Mouse (Mus musculus): ENCODE results near the gene Ttpal. TPM values are rescaled to one million over a fixed set of nuclear protein-coding genes. Genes with fewer than 3 reads are reported as not detected.

The Ttpal gene
- polyA plus RNA-seq, 1 experiment: 11.0 TPM

DNA sequence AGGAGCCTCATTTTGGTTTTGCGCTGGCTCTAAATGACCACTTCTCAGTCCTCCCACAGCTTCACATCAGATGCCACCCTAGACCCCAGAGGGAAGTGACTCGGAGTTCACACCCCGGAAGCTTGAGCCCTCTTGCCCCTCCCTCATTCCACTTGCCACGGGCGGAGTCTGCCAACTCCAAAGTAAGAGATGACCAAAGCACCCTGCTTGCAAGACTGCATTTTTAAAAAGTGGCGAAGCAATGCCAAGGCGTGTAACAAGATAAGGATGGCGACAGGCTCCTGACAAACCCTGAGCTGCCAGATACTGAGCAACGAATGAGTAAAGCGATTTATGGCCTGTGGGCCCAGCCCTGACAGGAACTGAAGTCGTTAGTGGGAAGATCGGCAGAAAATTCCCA lies 11.9 kb upstream of the Ttpal start:
- WGBS: 30% methylated on average over 12 of the region's 12 CpGs

DNA sequence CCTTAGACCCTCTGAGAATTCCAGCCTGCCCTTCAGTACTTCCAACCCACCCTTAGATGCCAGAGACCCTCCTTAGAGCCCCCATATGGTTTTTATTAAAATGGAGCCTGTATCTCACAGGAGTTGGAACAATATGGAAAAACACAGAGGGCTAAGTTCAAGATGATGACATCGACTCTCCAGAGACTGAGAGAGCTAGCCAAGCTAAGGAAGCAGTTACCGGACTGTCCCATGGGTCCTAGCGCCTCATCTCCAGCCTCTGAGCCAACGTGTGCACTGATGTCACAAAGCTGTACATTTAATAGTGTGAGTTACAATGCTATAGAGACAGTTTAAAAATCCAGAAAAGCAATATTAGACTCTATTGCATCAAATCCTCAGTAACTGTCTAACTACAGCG lies 11.1 kb upstream of the Ttpal start:
- DNase-seq (ENCODE audit: low read depth, low spot score): no peak
- WGBS: 69% methylated on average over 5 of the region's 5 CpGs

More for the DNA sequence above, 11.9 kb upstream of the Ttpal start:
- DNase-seq (ENCODE audit: low read depth, low spot score): no peak

DNA sequence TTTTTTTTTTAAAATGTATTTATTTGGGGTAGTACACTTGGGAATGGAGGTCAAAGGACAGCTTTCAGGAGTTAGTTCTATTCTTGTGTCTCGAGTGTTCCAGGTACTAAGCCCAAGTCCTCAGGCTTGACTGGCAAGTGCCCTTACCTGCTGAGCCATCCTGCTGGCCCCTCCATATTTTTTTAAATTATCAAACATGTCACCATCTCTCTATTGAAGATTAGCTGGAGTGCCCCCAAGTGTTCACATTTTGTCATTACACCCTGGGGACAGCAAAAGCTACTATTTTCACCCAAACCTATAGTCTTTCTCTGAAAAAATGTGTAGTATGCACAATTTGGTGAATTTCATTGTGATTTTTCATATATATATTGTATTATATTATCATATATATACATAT lies 10.0 kb upstream of the Ttpal start:
- WGBS: 68% methylated on average over 1 of the region's 1 CpGs

DNA sequence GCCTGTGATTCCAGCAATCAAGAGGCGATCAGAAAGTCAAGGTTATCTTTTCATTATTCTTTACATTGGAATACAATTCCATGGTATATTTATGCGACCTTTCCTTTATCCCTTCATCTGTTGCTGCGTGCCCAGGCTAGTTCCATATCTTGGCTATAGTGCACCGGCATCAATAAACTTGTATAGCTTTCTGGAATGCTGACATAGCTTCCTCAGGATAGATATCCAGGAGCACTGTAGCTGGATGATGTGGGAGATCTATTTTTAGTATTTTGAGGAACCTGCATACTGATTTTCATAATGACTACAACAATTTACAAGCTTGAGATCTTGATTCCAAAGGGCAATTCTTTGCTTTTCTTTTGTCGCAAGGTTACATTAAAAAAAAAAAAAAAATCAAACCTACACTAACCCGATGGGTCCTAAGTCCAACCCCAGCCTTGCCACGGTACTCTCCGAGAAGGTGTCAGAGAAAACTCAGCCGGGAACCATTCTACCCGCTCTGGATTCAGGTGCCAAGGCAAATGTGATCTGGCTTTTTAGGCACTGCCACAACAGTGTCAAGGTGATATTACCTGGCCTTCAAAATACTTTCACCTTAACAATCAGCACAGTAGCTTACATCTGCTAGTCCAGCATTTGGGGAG lies 8.4 kb upstream of the Ttpal start:
- WGBS: 38% methylated on average over 10 of the region's 10 CpGs
- no peak for DNase-seq (ENCODE audit: low read depth, low spot score)

More for the DNA sequence above, 10.0 kb upstream of the Ttpal start:
- no peak for DNase-seq (ENCODE audit: low read depth, low spot score)

DNA sequence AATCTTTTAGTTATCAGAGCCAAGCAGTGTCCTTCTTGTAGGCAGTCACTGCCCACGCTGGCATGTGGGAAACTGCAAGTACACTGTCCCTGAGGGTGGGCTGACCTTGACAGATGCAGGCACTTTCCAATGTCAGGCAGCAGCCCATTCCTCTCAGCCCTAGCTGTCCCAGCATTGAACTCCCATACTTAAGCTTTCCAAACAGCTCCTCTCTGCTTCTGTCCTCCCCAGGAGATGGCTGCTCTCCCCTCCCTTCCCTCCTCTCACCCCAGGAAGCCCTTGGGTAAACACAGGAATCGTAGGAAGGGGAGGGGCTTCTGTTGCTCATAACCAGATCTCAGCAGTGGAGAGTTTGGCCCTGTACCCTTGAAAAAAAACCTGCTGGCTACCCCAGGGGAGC lies 7.0 kb upstream of the Ttpal start:
- DNase-seq (ENCODE audit: low read depth, low spot score): no peak
- 18% methylated on average over 2 of the region's 2 CpGs for WGBS

DNA sequence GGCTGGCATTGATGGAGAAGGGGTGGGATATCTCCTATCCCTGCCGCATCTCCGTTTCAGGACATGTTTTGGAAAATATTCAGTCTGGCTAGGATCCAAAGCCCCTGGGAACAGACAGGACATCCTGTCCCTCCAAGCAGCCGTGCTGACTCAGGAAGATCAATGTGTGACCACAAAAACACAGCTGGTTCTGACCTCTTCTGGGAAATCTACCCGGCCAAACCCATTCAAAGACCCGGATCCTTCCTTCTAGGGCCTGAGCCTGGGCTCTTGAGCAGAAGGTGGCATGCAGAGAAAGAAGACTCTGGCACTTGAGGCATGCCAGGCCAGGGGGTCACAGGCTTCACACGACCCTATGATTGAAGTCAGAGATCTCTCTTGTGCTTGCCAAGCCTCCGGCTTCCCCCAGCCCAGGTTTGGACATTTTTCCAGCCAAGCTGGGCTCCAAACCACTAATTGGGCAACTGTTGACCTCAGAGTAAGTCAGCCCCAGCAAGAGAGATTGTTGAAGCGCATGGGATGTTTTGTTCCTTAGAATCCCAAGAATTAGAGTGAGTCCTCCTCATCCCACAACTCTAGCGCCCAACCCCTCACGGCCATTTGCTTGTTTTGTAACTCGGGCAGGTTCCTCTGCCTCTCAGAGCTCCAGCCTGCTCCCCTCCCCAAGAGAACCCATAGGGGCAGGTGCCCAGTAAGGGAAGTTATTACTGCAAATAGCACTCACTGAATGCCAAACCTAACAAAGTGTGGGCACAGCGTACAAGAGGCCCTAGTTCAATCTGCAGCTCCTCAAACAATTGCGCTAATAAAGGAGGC lies 5.8 kb upstream of the Ttpal start:
- WGBS: 50% methylated on average over 13 of the region's 13 CpGs

DNA sequence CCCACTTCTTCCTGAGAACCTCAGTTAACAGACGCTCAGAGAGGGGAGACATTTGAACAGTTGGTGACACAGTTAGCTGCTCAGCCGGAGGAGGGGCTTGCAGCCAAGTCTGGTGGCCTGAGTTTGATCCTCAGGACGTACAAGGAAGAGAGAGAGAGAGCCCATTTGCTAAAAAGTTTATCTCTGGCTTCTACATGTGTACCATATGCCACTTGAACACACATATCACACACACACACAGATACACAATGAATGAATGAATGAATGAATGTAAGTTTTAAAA lies 5.3 kb upstream of the Ttpal start:
- WGBS: 27% methylated on average over 3 of the region's 3 CpGs
- DNase-seq (ENCODE audit: low read depth, low spot score): no peak

More for the DNA sequence above, 5.8 kb upstream of the Ttpal start:
- no peak for DNase-seq (ENCODE audit: low read depth, low spot score)

DNA sequence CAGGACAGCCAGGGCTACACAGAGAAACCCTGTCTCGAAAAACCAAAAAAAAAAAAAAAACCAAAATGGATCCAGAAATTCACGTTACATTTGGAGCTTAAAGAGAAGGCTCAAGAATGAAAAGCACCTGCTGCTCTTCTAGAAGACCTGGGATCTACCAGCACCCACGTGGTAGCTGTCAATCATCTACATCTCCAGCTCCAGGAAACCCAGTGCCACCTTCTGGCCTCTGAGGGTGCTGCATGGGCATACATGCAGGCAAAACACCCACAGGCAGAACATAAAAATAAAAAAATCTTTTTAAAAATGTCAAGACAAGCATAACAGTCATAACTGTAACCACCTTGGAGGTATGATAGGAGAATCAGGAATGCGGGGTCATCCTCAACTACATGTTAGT lies 4.5 kb upstream of the Ttpal start:
- no peak for DNase-seq (ENCODE audit: low read depth, low spot score)
- WGBS: 37% methylated on average over 4 of the region's 4 CpGs

DNA sequence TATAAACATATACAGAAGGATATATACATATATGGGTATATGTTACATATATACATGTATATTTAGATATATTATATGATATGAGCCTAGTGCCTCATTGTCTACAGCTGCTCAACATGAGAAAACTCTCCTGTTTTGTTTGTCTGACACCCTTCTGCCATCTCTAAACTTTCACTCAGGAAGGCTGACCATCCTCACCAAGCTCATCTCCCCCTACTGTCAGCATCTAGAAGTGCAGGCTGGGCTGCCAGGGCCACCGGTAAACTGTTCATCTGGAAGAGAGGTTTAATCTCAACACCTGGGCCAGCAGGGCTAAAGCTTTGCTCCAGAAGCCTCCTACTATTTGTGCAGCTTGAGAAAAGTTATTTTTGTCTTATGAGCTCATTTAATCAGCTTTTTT lies 2.9 kb upstream of the Ttpal start:
- 3% methylated on average over 1 of the region's 1 CpGs for WGBS

DNA sequence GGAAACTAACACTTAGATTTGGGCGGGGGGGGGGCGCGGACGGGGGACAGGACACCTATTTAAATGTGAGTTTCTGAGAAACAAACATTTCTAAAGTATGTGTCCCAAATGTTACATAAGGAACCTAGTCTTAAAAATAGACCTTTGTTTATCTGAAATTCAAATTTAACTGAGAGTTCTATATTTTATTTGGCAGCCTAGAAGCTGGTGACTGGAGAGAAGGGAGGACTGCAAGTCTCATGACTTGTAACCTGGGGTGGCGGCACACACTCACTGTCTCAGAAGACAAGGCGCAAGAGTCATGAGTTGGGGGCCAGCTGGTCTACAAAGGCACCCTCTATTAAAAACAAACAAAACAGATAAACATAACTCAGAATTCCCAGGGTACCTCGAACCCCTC lies 1.0 kb upstream of the Ttpal start:
- 81% methylated on average over 7 of the region's 7 CpGs for WGBS
- DNase-seq (ENCODE audit: low read depth, low spot score): no peak

More for the DNA sequence above, 2.9 kb upstream of the Ttpal start:
- no peak for DNase-seq (ENCODE audit: low read depth, low spot score)

DNA sequence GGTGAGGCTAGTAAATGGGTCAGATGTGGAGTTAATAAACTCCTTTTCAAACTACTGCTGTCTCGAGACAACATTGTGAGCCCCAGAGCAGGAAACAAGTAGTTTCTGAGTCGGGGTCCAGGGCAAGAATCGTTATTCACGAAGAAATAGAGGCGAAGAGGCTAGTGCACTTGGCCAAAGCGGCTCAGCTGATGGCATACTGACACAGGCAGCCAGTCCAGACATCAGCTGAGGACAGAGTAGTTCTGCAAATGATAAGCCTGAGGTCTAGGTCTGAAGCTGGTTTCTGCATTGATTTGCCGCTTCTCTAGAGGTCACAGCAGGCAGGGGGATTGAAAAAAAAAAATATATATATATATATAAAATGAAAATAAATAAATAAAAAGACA lies 408 bp upstream of the Ttpal start:
- no peak for DNase-seq (ENCODE audit: low read depth, low spot score)

DNA sequence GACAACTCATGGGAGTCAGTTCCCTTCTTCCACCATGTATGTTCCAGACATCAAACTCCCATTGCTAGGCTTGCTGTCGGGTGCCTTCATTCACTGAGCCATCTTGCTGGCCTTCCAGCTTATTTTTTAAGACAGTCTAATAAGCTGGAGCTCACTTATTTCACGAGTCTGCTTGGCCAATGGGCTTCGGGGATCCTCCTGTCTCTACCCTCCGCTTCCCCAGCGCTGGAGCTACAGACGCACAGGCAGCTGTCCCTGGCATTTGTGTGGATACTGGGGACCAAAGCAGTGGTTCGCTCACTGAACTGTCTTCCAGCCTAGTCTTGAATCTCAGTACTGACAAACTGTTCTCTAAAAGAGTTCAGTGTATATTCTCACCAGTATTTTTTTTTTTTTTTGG lies 4.0 kb downstream of the Ttpal start:
- no peak for DNase-seq (ENCODE audit: low read depth, low spot score)
- WGBS: 91% methylated on average over 7 of the region's 7 CpGs

More for the DNA sequence above, 408 bp upstream of the Ttpal start:
- WGBS: 66% methylated on average over 7 of the region's 7 CpGs

DNA sequence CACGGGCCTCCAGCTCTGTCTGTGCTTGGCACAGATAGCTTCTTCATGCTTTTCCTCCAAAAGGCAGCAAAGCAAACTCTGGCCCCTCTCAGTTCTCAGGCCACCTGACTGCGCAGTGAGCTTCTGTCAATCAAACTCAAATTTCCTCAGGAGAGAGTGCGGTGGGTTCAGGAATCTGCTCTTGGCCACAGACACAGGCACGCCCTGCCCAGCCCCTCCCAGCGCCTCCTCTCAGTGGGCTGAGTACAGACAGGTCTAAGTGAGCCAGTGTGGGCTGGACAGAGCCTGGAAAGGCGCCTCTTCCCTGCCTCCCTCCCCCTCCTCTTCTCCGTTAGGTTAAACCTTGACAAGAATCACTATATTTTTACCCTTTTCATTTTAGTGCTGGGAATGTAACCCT lies 5.9 kb downstream of the Ttpal start:
- 77% methylated on average over 7 of the region's 7 CpGs for WGBS
- DNase-seq (ENCODE audit: low read depth, low spot score): no peak

DNA sequence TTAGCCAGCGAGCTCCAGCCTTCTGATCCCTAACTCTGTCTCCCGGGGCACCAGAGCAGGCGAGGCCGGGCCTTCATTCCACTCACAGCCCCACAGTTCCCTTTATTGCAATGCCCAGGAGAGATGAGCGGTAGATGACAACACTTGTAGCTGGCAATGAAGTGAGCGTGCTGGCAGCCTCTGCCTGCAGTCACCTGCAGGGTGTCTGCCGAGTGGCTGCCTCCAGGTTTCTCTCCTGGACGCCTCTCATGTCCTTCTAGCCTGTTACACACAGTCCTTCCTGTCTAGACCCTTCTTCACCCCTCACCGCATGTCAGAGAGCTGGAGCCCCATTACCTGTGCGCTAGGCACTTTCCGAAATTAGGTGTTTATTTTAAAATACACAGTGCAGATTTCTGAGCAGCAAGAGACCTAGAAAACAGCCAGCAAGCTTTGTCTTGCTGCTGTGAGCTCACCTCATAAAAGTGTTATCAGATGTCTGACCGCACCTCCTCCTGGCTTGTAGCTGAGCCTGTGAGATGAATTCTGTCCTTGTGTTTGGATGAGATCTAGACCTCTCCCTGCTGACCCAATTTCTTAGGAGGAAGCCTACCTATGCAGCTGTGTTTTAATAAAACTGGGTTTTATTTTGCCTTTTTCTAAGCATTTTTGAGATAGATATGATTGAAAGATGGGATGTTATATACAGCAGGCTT lies 7.3 kb downstream of the Ttpal start:
- 58% methylated on average over 12 of the region's 12 CpGs for WGBS
- no peak for DNase-seq (ENCODE audit: low read depth, low spot score)

DNA sequence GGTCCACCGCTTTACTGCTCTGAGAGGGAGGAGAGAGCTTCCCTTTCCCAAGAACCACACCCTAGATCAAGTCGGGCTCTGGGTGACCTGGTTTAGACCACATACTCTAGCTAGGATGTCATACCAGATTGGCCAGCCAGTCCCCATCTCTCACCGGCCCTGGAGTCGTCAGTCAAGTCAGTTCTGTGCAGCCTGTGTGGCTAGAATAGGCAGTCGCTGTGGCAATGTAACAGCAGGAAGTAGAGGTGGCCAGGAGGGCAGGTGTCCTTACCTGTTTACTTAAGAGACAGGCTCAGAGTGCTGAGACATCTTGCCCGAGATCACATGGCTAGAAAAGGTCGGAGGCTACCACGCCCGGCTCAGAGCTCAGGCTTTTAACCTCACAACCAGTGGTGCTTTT lies 9.1 kb downstream of the Ttpal start:
- WGBS: 38% methylated on average over 9 of the region's 9 CpGs

DNA sequence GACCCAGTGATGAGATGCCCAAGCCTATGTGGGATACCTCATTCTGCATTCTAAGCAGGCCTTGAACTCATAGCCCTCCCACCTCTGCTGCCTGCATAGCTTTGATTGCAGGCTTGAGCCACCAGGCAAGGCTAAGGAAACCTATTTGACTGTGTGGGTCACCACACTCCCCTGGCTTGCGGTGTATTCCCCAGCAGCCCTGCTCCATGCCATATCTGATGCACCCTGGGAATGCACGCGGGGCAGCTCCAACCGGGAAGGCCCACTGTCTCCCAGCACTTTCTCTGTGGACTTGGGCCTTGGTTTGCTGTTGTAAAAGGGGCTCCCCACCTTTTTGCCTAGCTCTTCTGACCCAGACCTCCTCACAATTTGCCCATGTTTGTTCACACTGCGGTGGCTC lies 11.1 kb downstream of the Ttpal start:
- no peak for DNase-seq (ENCODE audit: low read depth, low spot score)
- WGBS: 92% methylated on average over 5 of the region's 5 CpGs

More for the DNA sequence above, 9.1 kb downstream of the Ttpal start:
- DNase-seq (ENCODE audit: low read depth, low spot score): no peak

DNA sequence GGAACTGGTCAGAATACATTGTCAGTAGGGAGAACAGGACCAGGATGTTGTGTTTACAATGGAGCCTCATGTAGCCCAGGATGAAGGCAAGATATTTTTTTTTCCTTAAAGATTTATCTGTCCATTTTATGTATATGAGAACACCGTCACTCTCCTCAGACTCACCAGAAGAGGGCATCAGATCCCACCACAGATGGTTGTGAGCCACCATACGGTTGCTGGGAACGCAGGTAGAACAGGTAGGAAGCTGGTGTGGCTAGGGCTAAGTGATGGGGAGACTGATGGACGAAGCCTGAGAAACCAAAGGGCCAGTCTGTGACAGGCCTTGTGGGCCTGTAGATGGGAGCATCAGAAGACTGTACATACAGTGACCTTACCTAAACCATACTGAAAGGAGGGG lies 11.9 kb downstream of the Ttpal start:
- WGBS: 95% methylated on average over 4 of the region's 4 CpGs
- DNase-seq (ENCODE audit: low read depth, low spot score): no peak

DNA sequence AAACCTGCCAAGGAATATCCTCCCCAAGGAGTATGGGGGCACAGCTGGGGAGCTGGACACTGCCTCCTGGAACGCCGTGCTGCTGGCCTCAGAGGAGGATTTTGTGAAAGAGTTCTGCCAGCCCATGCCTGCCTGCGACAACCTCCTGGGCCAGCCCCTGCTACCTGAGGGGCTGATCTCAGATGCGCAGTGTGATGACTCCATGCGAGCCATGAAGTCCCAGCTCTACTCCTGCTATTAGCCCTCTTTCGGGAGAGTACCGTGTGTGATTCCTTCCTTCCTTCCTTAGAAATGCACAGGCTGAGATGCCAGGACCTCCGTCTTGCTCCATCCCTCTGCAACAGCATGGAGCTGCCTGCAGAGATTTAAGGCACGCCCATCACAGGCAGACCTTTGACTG lies 13.3 kb downstream of the Ttpal start:
- DNase-seq (ENCODE audit: low read depth, low spot score): no peak
- 81% methylated on average over 9 of the region's 9 CpGs for WGBS

DNA sequence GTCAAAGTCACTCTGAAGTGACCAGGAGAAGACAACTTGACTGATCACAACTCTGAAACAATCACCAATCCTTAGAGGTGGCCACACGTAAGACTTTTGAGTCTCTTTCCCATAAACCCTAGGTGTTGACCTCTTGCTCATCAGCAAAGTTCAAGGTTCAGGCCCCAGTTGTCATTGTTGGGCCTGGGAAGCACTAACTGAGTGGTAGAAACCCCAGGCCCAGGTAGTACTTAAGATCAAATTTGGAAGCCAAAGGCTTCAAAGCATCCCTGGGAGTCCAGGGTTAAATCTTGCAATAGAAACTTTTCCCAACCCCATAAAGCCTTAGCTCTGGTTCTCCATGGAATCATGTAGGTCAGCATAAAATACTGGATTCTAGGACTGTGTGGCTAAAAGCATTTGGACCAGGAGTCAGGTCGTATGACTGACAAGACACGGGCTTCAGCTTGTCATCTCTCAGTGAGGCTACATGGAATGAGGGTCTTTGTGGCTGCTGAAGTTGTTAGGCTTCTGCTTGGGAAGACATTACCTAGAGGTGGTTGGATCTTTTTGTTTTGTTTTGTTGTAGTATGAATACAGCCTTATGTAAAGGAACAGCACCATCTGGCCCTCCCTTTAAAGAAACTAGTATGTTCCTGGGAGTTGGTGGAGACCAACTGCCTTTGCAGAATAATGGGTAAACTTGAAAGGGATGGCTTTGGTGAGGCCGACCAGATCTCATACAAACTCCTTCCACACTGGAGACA lies 14.0 kb downstream of the Ttpal start:
- no peak for DNase-seq (ENCODE audit: low read depth, low spot score)
- WGBS: 78% methylated on average over 4 of the region's 4 CpGs

DNA sequence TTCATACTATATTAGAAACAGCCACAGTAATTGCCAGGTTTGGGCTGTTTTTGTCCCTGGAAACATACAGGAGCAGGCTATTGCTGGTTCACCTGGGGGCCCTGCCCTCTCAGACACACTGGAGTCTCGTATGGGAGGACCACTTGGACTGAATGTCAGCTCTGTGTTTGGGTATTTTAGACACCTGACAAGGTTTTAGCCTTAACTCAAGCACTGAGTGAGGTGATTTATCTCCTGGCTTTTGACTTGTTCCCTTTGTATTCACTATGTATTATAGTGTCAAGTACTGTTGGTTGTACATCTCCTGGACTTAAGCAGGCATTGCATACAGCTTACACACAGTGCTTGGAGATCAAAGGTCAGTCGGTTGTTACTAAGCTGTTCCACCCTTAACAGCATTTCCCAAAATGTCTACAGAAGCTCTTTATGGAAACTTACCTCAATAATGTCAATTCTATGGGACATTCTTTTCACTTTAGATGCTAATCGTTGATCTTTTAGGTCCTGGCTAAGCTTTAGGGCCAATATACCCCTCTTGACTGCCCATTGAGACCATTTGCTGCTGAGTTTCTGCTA lies 14.6 kb downstream of the Ttpal start:
- WGBS: 29% methylated on average over 3 of the region's 3 CpGs
- no peak for DNase-seq (ENCODE audit: low read depth, low spot score)

Data from large intestine, adult 2 months (tissue).